Mouse (Mus musculus) liver, embryonic 11.5 days (tissue): ENCODE data around the gene Kcns3. TPM values are rescaled to one million over a fixed set of nuclear protein-coding genes. Genes with fewer than 3 reads are reported as not detected.

Experiments
- ATAC-seq: fragments of 200-750 bp; cut with Nextera tagmentation; replicated peaks from 2 replicates; pipeline ENCODE4 v1.8.0; 2017; ENCODE audit warnings: moderate number of reproducible peaks, mild to moderate bottlenecking, moderate TSS enrichment, moderate library complexity; ENCODE audit not compliant: low FRiP score
- DNase-seq: peaks from one replicate; pipeline ENCODE4 v3.0.0-alpha.2; 2017; ENCODE audit warnings: low spot score
- H3K27ac ChIP-seq: fragments of 300-500 bp; sonication (generic); 2 replicates; pipeline ENCODE4 v1.5.1; 2014; ENCODE audit warnings: mild to moderate bottlenecking, low read depth, low read length, control low read depth
- H3K27me3 ChIP-seq: fragments of 300-500 bp; sonication (generic); replicated peaks from 2 replicates; pipeline ENCODE4 v1.6.1; 2014; ENCODE audit warnings: low read length, mixed read lengths; ENCODE audit not compliant: control insufficient read depth, insufficient read depth
- H3K36me3 ChIP-seq: fragments of 300-500 bp; sonication (generic); 2 replicates; pipeline ENCODE4 v1.6.1; 2014; ENCODE audit warnings: mild to moderate bottlenecking, low read length, moderate library complexity, mixed read lengths; ENCODE audit not compliant: control insufficient read depth, insufficient read depth
- H3K4me1 ChIP-seq: fragments of 300-500 bp; sonication (generic); replicated peaks from 2 replicates; pipeline ENCODE4 v1.6.1; 2014; ENCODE audit warnings: low read length, mixed read lengths; ENCODE audit not compliant: control insufficient read depth, insufficient read depth
- H3K4me2 ChIP-seq: fragments of 300-500 bp; sonication (generic); 2 replicates; pipeline ENCODE4 v1.6.1; 2014; ENCODE audit warnings: mild to moderate bottlenecking, control low read depth, moderate library complexity
- H3K4me3 ChIP-seq: fragments of 300-500 bp; sonication (generic); 2 replicates; pipeline ENCODE4 v1.5.1; 2014; ENCODE audit warnings: low read depth, low read length, control low read depth
- H3K9ac ChIP-seq: fragments of 300-500 bp; sonication (generic); 2 replicates; pipeline ENCODE4 v1.6.1; 2014; ENCODE audit warnings: low read depth, low read length, control low read depth
- H3K9me3 ChIP-seq: fragments of 300-500 bp; sonication (generic); 2 replicates; pipeline ENCODE4 v1.6.1; 2016; ENCODE audit warnings: low read length, inconsistent platforms, mixed read lengths; ENCODE audit not compliant: control insufficient read depth
- WGBS: fragments of 180-500 bp; shearing (Covaris S2); extraction: QIAGEN DNeasy Blood & Tissue Kit; methylation state at CpG from one replicate; pipeline ENCODE4 v1.1.7; 2014; 5-methylcytosine and 5-hydroxymethylcytosine counted together
- polyA plus RNA-seq: library from polyadenylated mRNA; unstranded; fragments of >200 nt; fragmentation: Nextera tagmentation; extraction: Ambion mirVana; gene quantifications from 2 replicates; pipeline ENCODE4 v1.2.1, GENCODE M21; 2014

The Kcns3 gene
- polyA plus RNA-seq, 1 experiment from 2014 or later, result 0.48 TPM

- H3K9me3 ChIP-seq, result no peaks in the 10 kb centered on the region
- no peak overlapping the region for H3K4me3 ChIP-seq
- H3K4me1 ChIP-seq, result no peaks in the 10 kb centered on the region
- H3K27ac ChIP-seq, result no peak overlapping the region
- H3K4me2 ChIP-seq, result no peak overlapping the region
- no peak for ATAC-seq
- no peak for DNase-seq
- no peaks in the 10 kb centered on the region for H3K36me3 ChIP-seq
- no peak overlapping the region for H3K9ac ChIP-seq
- H3K27me3 ChIP-seq, result no peaks in the 10 kb centered on the region
- WGBS, result 73% methylated on average over 3 of the region's 3 CpGs
These were observed 7.8 kb upstream of the Kcns3 start for GRCm38 (mm10) chr12:11158670-11159069.

DNA sequence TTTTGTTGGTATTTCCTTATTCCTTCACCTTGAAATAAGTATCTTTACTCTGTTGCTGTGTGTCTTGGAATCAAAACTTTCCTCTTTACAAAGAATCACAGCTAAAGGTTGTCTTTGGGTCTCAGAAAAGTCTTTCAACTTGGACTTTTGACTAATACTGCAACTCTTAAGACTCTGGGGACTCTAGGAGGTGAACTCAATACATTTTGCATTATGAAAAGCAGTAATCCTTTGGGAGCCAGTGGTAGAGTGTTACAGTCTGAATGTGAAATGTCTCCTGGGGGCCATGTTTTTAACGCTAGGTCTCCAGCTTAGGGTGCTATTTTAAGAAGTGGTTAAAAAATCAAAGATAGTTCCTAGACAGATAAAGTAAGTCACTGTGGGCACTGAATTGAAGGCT, 4.3 kb upstream of the Kcns3 start:
- peaks cover 23% of the 10 kb centered on the region for H3K27me3 ChIP-seq

GRCm38 (mm10) chr12:11153587-11153986, 2.7 kb upstream of the Kcns3 start:
- H3K27me3 ChIP-seq, result peaks cover 38% of the 10 kb centered on the region
- no peak for DNase-seq
- H3K27ac ChIP-seq, result no peak overlapping the region
- no peaks in the 10 kb centered on the region for H3K36me3 ChIP-seq
- H3K4me2 ChIP-seq, result no peak overlapping the region
- no peak overlapping the region for H3K9ac ChIP-seq
- no peak overlapping the region for H3K4me3 ChIP-seq
- no peaks in the 10 kb centered on the region for H3K4me1 ChIP-seq
- H3K9me3 ChIP-seq, result no peaks in the 10 kb centered on the region
- ATAC-seq, result no peak

More for the DNA sequence above, 4.3 kb upstream of the Kcns3 start:
- DNase-seq (no peak), ATAC-seq (no peak)
- H3K27ac ChIP-seq, result no peak overlapping the region
- no peaks in the 10 kb centered on the region for H3K36me3 ChIP-seq
- H3K4me2 ChIP-seq, result no peak overlapping the region
- 78% methylated on average over 1 of the region's 1 CpGs for WGBS
- no peaks in the 10 kb centered on the region for H3K4me1 ChIP-seq
- no peaks in the 10 kb centered on the region for H3K9me3 ChIP-seq
- no peak overlapping the region for H3K9ac ChIP-seq
- no peak overlapping the region for H3K4me3 ChIP-seq

DNA sequence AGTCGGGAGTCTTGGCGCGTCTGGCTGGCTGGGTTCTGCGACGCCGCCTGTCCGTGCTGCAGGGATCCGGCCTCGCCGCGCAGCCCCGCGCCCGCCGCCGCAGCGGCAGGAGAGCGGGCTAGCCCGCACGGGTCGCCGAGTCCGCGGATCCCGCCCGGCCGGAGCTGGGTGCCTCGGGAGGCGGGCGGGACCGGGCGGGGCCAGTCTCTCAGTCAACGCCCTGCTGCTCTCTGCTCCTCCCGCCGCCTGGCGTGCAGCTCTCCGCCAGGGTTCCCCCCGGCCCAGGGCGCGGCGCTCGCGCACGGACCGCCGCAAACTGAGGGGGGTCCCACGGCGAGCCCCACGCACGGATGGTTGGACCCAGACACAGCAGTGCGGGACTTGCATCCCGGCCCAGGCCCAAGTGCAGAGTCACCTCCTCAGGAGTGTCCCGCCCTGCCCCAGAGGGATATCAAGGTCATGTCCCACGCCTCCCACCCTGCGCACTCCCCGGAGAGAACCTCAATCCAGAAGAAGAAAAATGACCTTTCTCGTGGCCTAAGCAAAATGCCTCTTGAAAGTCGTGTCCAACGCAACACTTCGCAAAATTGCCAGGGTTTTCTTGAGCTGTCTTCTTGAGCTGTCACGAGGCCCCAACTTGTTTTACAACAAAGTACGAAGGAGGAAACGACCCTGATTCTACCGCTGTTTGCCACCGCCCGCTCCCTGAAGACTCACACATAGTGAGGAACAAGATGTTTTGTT, 492 bp downstream of the Kcns3 start:
- no peak overlapping the region for H3K27ac ChIP-seq
- no peaks in the 10 kb centered on the region for H3K36me3 ChIP-seq
- peak; percentile 51 for DNase-seq
- peak; percentile 73 for ATAC-seq
- under 1% methylated on average over 45 of the region's 66 CpGs for WGBS
- H3K4me1 ChIP-seq, result no peaks in the 10 kb centered on the region
- no peak overlapping the region; the same call in 1 of the 2 replicates for H3K9ac ChIP-seq
- peaks cover 46% of the 10 kb centered on the region for H3K27me3 ChIP-seq
- H3K9me3 ChIP-seq, result no peaks in the 10 kb centered on the region
- H3K4me2 ChIP-seq, result peak overlapping the region; percentile 81
- H3K4me3 ChIP-seq, result peak overlapping the region; percentile 54

- Histone ChIP-seq H3K27ac (no peak overlapping the region), H3K9ac (no peak overlapping the region; the same call in 1 of the 2 replicates), H3K4me3 (peak overlapping the region; percentile 54), H3K4me2 (peak overlapping the region; percentile 81), H3K4me1 (no peaks in the 10 kb centered on the region), H3K27me3 (peaks cover 46% of the 10 kb centered on the region), H3K36me3 (no peaks in the 10 kb centered on the region), H3K9me3 (no peaks in the 10 kb centered on the region)
- DNase-seq (peak; percentile 53), ATAC-seq (peak; percentile 26; the same call in 1 of the 2 replicates)
- WGBS, result under 1% methylated on average over 41 of the region's 41 CpGs
These were observed 1.2 kb downstream of the Kcns3 start for GRCm38 (mm10) chr12:11149421-11150191.

DNA sequence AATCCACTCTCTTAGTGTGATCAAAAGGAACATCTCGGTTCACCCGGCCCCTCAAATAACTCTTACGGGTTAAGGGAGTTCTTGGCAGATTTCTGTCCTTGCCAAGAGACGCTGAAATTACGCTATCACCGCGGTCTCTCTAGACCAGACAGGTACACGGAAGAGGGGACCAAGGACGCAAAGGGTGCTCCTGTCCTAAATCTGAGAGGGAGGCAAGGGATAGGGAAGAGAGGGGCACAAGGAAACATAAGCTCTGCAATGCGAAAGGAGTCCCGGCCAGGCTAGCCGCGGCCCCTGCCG, 1.8 kb downstream of the Kcns3 start:
- H3K9ac ChIP-seq, result no peak overlapping the region
- H3K36me3 ChIP-seq, result no peaks in the 10 kb centered on the region
- H3K4me2 ChIP-seq, result peak overlapping the region; percentile 81
- no peak overlapping the region for H3K27ac ChIP-seq
- H3K4me3 ChIP-seq, result peak overlapping the region; percentile 54
- H3K4me1 ChIP-seq, result no peaks in the 10 kb centered on the region
- no peaks in the 10 kb centered on the region for H3K9me3 ChIP-seq
- no peak for DNase-seq
- H3K27me3 ChIP-seq, result peaks cover 46% of the 10 kb centered on the region
- 4% methylated on average over 14 of the region's 14 CpGs for WGBS
- ATAC-seq, result no peak

DNA sequence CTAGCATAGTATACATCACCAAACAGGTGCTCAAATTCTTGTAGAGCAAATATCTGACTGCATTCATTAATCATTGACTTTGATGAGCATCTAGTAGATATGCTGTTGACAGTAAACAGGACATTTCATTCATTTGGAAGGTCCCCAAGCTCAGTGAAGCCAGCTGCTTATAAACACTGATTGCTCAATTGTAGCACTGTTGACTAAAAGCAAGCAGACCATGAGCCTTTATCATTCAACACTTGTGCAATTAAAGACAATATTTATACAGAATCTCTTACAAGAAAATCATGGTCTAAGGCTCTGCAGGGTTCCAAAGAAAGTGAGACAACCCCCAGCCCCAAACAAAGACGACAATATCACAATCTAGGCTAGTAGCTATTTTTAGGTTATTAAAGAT, 6.0 kb downstream of the Kcns3 start:
- H3K9ac ChIP-seq, result no peak overlapping the region
- H3K4me3 ChIP-seq, result no peak overlapping the region
- DNase-seq (no peak), ATAC-seq (no peak)
- H3K4me2 ChIP-seq, result no peak overlapping the region
- H3K9me3 ChIP-seq, result no peaks in the 10 kb centered on the region
- no peak overlapping the region for H3K27ac ChIP-seq
- no peaks in the 10 kb centered on the region for H3K36me3 ChIP-seq
- 66% methylated on average over 1 of the region's 1 CpGs for WGBS
- H3K4me1 ChIP-seq, result no peaks in the 10 kb centered on the region
- H3K27me3 ChIP-seq, result peaks cover 20% of the 10 kb centered on the region

DNA sequence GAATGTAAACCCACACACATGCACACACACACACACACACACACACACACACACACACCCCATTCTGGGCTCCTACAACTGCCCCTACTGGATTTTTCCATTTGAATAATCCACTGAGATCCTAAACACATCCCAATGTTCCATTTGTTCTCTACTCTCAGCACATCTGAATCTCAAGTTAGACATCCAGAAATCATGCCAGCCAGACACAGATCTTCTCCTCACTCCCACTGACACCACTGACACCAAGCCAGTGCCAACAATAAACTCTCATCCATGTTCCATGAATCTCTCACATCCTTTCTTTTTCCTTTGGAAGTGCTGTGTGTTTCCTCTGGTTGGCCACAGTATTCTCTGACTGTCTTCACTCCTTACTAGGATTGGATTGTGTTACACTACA, 18.4 kb downstream of the Kcns3 start:
- H3K9me3 ChIP-seq, result no peaks in the 10 kb centered on the region
- no peak overlapping the region for H3K4me3 ChIP-seq
- H3K4me1 ChIP-seq, result no peaks in the 10 kb centered on the region
- no peak overlapping the region for H3K9ac ChIP-seq
- no peak for ATAC-seq
- H3K27me3 ChIP-seq, result no peaks in the 10 kb centered on the region
- H3K4me2 ChIP-seq, result no peak overlapping the region
- H3K27ac ChIP-seq, result no peak overlapping the region
- H3K36me3 ChIP-seq, result no peaks in the 10 kb centered on the region
- DNase-seq, result no peak

DNA sequence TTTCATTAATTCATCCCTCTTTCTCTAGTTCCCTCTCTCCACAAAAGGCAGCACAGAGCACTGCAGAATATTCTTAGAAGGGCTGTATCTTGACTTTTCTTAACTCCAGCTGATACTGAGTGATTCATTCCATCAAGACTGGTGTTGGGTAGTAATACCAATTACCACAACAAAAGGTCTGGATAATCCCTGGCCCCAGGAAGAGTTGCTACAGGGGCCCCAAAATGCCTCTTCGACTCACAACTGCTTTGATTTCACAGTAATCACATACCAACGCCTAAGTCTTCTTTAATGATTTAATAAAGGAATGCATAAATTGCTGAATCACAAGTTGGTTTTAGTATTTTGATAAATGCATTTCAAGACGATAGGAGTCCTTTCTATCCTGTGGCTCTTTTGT, 21.7 kb downstream of the Kcns3 start:
- Histone ChIP-seq H3K4me3 (no peak overlapping the region), H3K4me1 (no peaks in the 10 kb centered on the region), H3K4me2 (no peak overlapping the region), H3K9ac (no peak overlapping the region), H3K9me3 (no peaks in the 10 kb centered on the region), H3K27me3 (no peaks in the 10 kb centered on the region), H3K27ac (no peak overlapping the region), H3K36me3 (no peaks in the 10 kb centered on the region)
- ATAC-seq, result no peak
- 53% methylated on average over 3 of the region's 3 CpGs for WGBS
- DNase-seq, result no peak
